Mouse (Mus musculus) layer of hippocampus, adult 9-11 months (tissue): ENCODE measurements at regions not wholly inside any gene's neighbourhood (a gene's known extent, or its start where the extent isn't known, plus 50 kb on each side); places are given as distances from the start of the nearest gene placed in this dataset.

Experiments
- DNase-seq: peaks from one replicate; pipeline ENCODE4 v3.0.0; 2022

DNA sequence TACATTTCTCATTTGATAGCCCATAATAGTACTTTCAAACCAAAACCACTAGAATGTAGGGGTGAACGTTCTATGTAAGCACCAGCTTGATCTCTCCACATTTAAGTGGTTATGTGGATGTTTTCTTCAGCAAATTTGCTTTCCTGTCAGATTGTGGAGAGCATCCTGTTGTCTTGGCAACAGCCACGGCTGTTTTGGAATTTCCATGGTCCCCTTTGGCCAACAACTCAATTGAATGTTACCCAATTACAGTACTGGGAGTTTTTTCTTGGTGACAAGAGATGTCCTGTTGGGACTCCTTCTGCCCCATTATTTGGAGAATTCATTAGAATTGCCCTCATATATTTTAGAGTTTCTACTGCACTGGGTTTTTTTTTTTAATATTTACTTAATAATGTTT is 503.2 kb downstream of the Ndufa4 start:
- no peak for DNase-seq

- DNase-seq = no peak
Measured at GRCm38 (mm10) chr6:11359088-11359487, 548.2 kb downstream of the Ndufa4 start.

DNA sequence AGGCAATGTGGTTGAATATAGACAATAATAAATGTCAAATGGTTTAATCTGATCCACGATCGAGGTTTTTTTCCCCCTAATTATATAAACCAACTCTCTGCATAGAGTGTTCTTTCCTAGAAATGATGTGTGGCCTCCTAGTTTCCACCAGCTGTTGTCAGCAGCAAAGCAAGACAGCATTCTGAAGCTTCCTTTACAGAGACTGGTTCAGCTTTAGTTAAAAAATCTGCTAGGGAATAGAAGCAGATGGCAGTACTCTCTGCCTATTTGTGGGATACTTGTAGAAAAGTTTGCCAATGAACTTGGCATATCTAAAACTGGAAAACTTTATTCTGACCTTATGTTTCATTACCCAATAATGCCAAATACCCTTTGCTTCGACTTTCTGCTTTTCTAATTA is 553.7 kb downstream of the Ndufa4 start:
- peak; percentile 29 for DNase-seq

- DNase-seq = no peak
Measured at GRCm38 (mm10) chr6:11334137-11334536, 573.2 kb downstream of the Ndufa4 start.

- DNase-seq = no peak
Measured at GRCm38 (mm10) chr6:11313744-11314143, 593.6 kb downstream of the Ndufa4 start.

GRCm38 (mm10) chr6:11305979-11306534 is 601.2 kb downstream of the Ndufa4 start:
- no peak for DNase-seq

- no peak for DNase-seq
Measured at GRCm38 (mm10) chr6:11283990-11284389, 623.3 kb downstream of the Ndufa4 start.

GRCm38 (mm10) chr6:11275214-11275613 is 632.1 kb downstream of the Ndufa4 start:
- no peak for DNase-seq
